Mouse (Mus musculus): ENCODE measurements at regions not wholly inside any gene's neighbourhood (a gene's known extent, or its start where the extent isn't known, plus 50 kb on each side); places are given as distances from the start of the nearest gene placed in this dataset.

DNA sequence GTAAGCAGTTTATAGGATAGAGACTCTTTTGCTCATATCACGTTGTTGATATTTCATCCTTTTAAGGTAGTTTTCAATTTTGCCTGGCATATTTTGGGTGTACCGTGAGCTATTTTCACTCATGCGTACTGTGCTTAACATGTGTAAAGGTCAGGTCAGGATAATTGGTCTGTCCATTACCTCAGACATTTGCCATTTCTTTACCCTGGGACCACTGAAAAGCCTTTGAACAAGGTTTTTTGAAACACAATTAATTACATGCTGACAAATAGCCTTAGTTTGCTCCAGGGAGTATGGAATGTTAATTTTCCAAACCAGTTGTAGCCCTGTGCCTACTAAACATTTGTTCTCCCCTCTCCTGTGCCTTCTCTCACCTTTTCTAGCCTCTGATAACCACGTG is 347.3 kb upstream of the Nrsn1 start:
- no peak for TF ChIP-seq CTCF (conservative IDR thresholded peaks at IDR 0.05; ENCODE audit: low read length)
- TF ChIP-seq NANOG (IDR thresholded peaks at IDR 0.05; ENCODE audit: borderline replicate concordance, low read length): no peak
- no peak for TF ChIP-seq POU5F1 (IDR thresholded peaks at IDR 0.05; ENCODE audit: borderline replicate concordance, low read length)
